Mouse (Mus musculus) heart, embryonic 14.5 days (tissue): ENCODE measurements around the gene Trappc3. TPM values are rescaled to one million over a fixed set of nuclear protein-coding genes. Genes with fewer than 3 reads are reported as not detected.

Experiments used
- ATAC-seq: fragments of 200-750 bp; cut with Nextera tagmentation; 2 replicates; pipeline ENCODE4 v1.8.0; 2017; ENCODE audit warnings: low read depth, moderate TSS enrichment; ENCODE audit not compliant: insufficient number of reproducible peaks, insufficient read depth, low FRiP score
- H3K27ac ChIP-seq, 2 experiments: fragments of 200-500 bp in 1 of 2; fragments of 300-500 bp in 1 of 2; sonication (generic) in 1 of 2; replicated peaks in 1 of 2; 2 replicates each; pipeline ENCODE4 v1.5.1; 2012 to 2014; ENCODE audit warnings: low read depth in 2 of 2, low read length in 2 of 2, control low read depth in 1 of 2, mild to moderate bottlenecking in 1 of 2, mixed read lengths in 1 of 2; ENCODE audit not compliant: control insufficient read depth in 1 of 2, insufficient read depth in 1 of 2
- H3K27me3 ChIP-seq: fragments of 300-500 bp; sonication (generic); 2 replicates; pipeline ENCODE4 v1.6.1; 2014; ENCODE audit warnings: mild to moderate bottlenecking, low read length, control low read depth; ENCODE audit not compliant: control insufficient read depth, insufficient read depth
- H3K36me3 ChIP-seq: fragments of 300-500 bp; sonication (generic); 2 replicates; pipeline ENCODE4 v1.6.1; 2014; ENCODE audit warnings: mild to moderate bottlenecking, control low read depth, low read length, mixed read lengths; ENCODE audit not compliant: control insufficient read depth, insufficient read depth
- H3K4me1 ChIP-seq, 2 experiments: fragments of 200-500 bp in 1 of 2; fragments of 300-500 bp in 1 of 2; sonication (generic) in 1 of 2; 2 replicates each; pipeline ENCODE4 v1.6.1; 2012 to 2014; ENCODE audit warnings: low read length in 2 of 2, control low read depth in 1 of 2, mixed read lengths in 1 of 2; ENCODE audit not compliant: control insufficient read depth in 2 of 2, insufficient read depth in 2 of 2
- H3K4me2 ChIP-seq: fragments of 300-500 bp; sonication (generic); 2 replicates; pipeline ENCODE4 v1.6.1; 2014; ENCODE audit warnings: mild to moderate bottlenecking, low read length
- H3K4me3 ChIP-seq, 2 experiments: fragments of 200-500 bp in 1 of 2; fragments of 300-500 bp in 1 of 2; sonication (generic) in 1 of 2; 2 replicates each; pipeline ENCODE4 v1.5.1; 2012 to 2014; ENCODE audit warnings: low read length in 2 of 2, mild to moderate bottlenecking in 2 of 2, control low read depth in 1 of 2, low read depth in 1 of 2, moderate library complexity in 1 of 2; ENCODE audit not compliant: control insufficient read depth in 1 of 2, insufficient read depth in 1 of 2
- H3K9ac ChIP-seq: fragments of 300-500 bp; sonication (generic); 2 replicates; pipeline ENCODE4 v1.6.1; 2014; ENCODE audit warnings: mild to moderate bottlenecking, low read length
- H3K9me3 ChIP-seq: fragments of 300-500 bp; sonication (generic); 2 replicates; pipeline ENCODE4 v1.6.1; 2016; ENCODE audit warnings: low read length, control low read depth; ENCODE audit not compliant: control insufficient read depth
- WGBS: fragments of 180-500 bp; shearing (Covaris S2); extraction: QIAGEN DNeasy Blood & Tissue Kit; methylation state at CpG from one replicate; pipeline ENCODE4 v1.1.7; 2014; 5-methylcytosine and 5-hydroxymethylcytosine counted together
- polyA plus RNA-seq: library from polyadenylated mRNA; unstranded; fragments of >200 nt; fragmentation: Nextera tagmentation; extraction: Ambion mirVana; gene quantifications from 2 replicates; pipeline ENCODE4 v1.2.1, GENCODE M21; 2014

The Trappc3 gene
- polyA plus RNA-seq, 1 experiment from 2014 or later = 17.8 TPM

GRCm38 (mm10) chr4:126275081-126275480 is 13.0 kb downstream of the Trappc3 start:
- Histone ChIP-seq H3K27ac (no peak overlapping the region), H3K4me1 (no peaks in the 10 kb centered on the region), H3K9me3 (no peaks in the 10 kb centered on the region), H3K4me3 (no peak overlapping the region), H3K27me3 (no peaks in the 10 kb centered on the region), H3K9ac (no peak overlapping the region), H3K4me2 (no peak overlapping the region), H3K36me3 (peaks cover 40% of the 10 kb centered on the region)
- WGBS = 91% methylated on average over 4 of the region's 4 CpGs
- no peak for ATAC-seq

- ATAC-seq = no peak
- WGBS = 86% methylated on average over 13 of the region's 13 CpGs
Observed at GRCm38 (mm10) chr4:126275681-126276131, 13.6 kb downstream of the Trappc3 start.

GRCm38 (mm10) chr4:126277906-126278564 is 15.9 kb downstream of the Trappc3 start:
- peaks cover 29% of the 10 kb centered on the region for H3K36me3 ChIP-seq
- 8% methylated on average over 13 of the region's 13 CpGs for WGBS
- H3K4me3 ChIP-seq = peak overlapping the region; percentile 16 to 20; a peak in 2 of 4 replicates
- no peaks in the 10 kb centered on the region for H3K27me3 ChIP-seq
- no peaks in the 10 kb centered on the region for H3K4me1 ChIP-seq
- 0 out of 2 replicates have a peak overlapping the region, but pooled peaks have one; percentile 14 for H3K9ac ChIP-seq
- H3K4me2 ChIP-seq = peak overlapping the region; percentile 59
- no peak overlapping the region for H3K27ac ChIP-seq
- no peaks in the 10 kb centered on the region for H3K9me3 ChIP-seq
- ATAC-seq = no peak

More at GRCm38 (mm10) chr4:126275681-126276131, 13.6 kb downstream of the Trappc3 start:
- no peaks in the 10 kb centered on the region for H3K27me3 ChIP-seq
- H3K36me3 ChIP-seq = peaks cover 40% of the 10 kb centered on the region
- no peak overlapping the region for H3K27ac ChIP-seq
- no peak overlapping the region for H3K4me2 ChIP-seq
- H3K4me3 ChIP-seq = no peak overlapping the region
- no peaks in the 10 kb centered on the region for H3K9me3 ChIP-seq
- no peaks in the 10 kb centered on the region for H3K4me1 ChIP-seq
- no peak overlapping the region for H3K9ac ChIP-seq

GRCm38 (mm10) chr4:126278565-126278915 is 16.4 kb downstream of the Trappc3 start:
- Histone ChIP-seq H3K4me2 (peak overlapping the region; percentile 59; the same call in 1 of the 2 replicates), H3K4me3 (no peak overlapping the region), H3K4me1 (no peaks in the 10 kb centered on the region), H3K9me3 (no peaks in the 10 kb centered on the region), H3K36me3 (peaks cover 24% of the 10 kb centered on the region), H3K27me3 (no peaks in the 10 kb centered on the region), H3K9ac (0 out of 2 replicates have a peak overlapping the region, but pooled peaks have one; percentile 14), H3K27ac (no peak overlapping the region)
- no peak for ATAC-seq
- 27% methylated on average over 9 of the region's 9 CpGs for WGBS

- Histone ChIP-seq H3K4me3 (no peak overlapping the region), H3K36me3 (peaks cover 19% of the 10 kb centered on the region), H3K9ac (no peak overlapping the region), H3K27me3 (peaks cover 3% of the 10 kb centered on the region; the same call in 1 of the 2 replicates), H3K27ac (no peak overlapping the region), H3K4me2 (no peak overlapping the region), H3K9me3 (no peaks in the 10 kb centered on the region), H3K4me1 (no peaks in the 10 kb centered on the region)
- no peak for ATAC-seq
- 61% methylated on average over 9 of the region's 9 CpGs for WGBS
Observed at GRCm38 (mm10) chr4:126278961-126279360, 16.8 kb downstream of the Trappc3 start.

- H3K4me3 ChIP-seq = no peak overlapping the region
- no peak for ATAC-seq
- peaks cover 23% of the 10 kb centered on the region for H3K27me3 ChIP-seq
- no peak overlapping the region for H3K9ac ChIP-seq
- H3K36me3 ChIP-seq = no peaks in the 10 kb centered on the region
- 62% methylated on average over 9 of the region's 9 CpGs for WGBS
- H3K4me2 ChIP-seq = no peak overlapping the region
- peaks cover 5% of the 10 kb centered on the region; the same call in 1 of the 2 replicates for H3K9me3 ChIP-seq
- no peak overlapping the region for H3K27ac ChIP-seq
- peaks cover 4% of the 10 kb centered on the region in 2 experiments; a peak in 2 of 4 replicates for H3K4me1 ChIP-seq
Observed at GRCm38 (mm10) chr4:126281706-126282105, 19.6 kb downstream of the Trappc3 start.

GRCm38 (mm10) chr4:126283582-126283981 is 21.5 kb downstream of the Trappc3 start:
- H3K4me1 ChIP-seq = peaks cover 4 to 7% of the 10 kb centered on the region in 2 experiments; a peak in 3 of 4 replicates
- no peaks in the 10 kb centered on the region for H3K36me3 ChIP-seq
- no peak for ATAC-seq
- 65% methylated on average over 8 of the region's 8 CpGs for WGBS
- H3K4me2 ChIP-seq = no peak overlapping the region
- H3K27me3 ChIP-seq = peaks cover 41% of the 10 kb centered on the region
- peaks cover 5% of the 10 kb centered on the region; the same call in 1 of the 2 replicates for H3K9me3 ChIP-seq
- no peak overlapping the region for H3K4me3 ChIP-seq
- no peak overlapping the region for H3K9ac ChIP-seq
- H3K27ac ChIP-seq = no peak overlapping the region
